Mouse (Mus musculus) kidney, embryonic 16.5 days (tissue): ENCODE measurements around the gene Alpl. TPM values are rescaled to one million over a fixed set of nuclear protein-coding genes. Genes with fewer than 3 reads are reported as not detected.

ENCODE experiments used
- ATAC-seq: fragments of 200-750 bp; cut with Nextera tagmentation; 2 replicates; pipeline ENCODE4 v1.8.0; 2017; ENCODE audit warnings: moderate TSS enrichment; ENCODE audit not compliant: low FRiP score, low TSS enrichment
- H3K27ac ChIP-seq: fragments of 300-500 bp; sonication (generic); 2 replicates; pipeline ENCODE4 v1.5.1; 2014; ENCODE audit warnings: low read length
- H3K27me3 ChIP-seq: fragments of 300-500 bp; sonication (generic); 2 replicates; pipeline ENCODE4 v1.6.1; 2014; ENCODE audit warnings: low read length, control low read depth, mixed read lengths; ENCODE audit not compliant: insufficient read depth
- H3K36me3 ChIP-seq: fragments of 300-500 bp; sonication (generic); 2 replicates; pipeline ENCODE4 v1.6.1; 2014; ENCODE audit warnings: low read length, control low read depth, mixed read lengths; ENCODE audit not compliant: insufficient read depth
- H3K4me1 ChIP-seq: fragments of 300-500 bp; sonication (generic); 2 replicates; pipeline ENCODE4 v1.6.1; 2014; ENCODE audit warnings: low read length, control low read depth, mixed read lengths; ENCODE audit not compliant: insufficient read depth
- H3K4me2 ChIP-seq: fragments of 300-500 bp; sonication (generic); replicated peaks from 2 replicates; pipeline ENCODE4 v1.6.1; 2014; ENCODE audit warnings: low read depth, low read length
- H3K4me3 ChIP-seq: fragments of 300-500 bp; sonication (generic); 2 replicates; pipeline ENCODE4 v1.5.1; 2014; ENCODE audit warnings: mild to moderate bottlenecking, low read length
- H3K9ac ChIP-seq: fragments of 300-500 bp; sonication (generic); replicated peaks from 2 replicates; pipeline ENCODE4 v1.6.1; 2014; ENCODE audit warnings: low read length
- H3K9me3 ChIP-seq: fragments of 300-500 bp; sonication (generic); 2 replicates; pipeline ENCODE4 v1.6.1; 2016; ENCODE audit warnings: low read length, control low read depth
- WGBS: fragments of 180-500 bp; shearing (Covaris S2); extraction: QIAGEN DNeasy Blood & Tissue Kit; methylation state at CpG from one replicate; pipeline ENCODE4 v1.1.7; 2014; 5-methylcytosine and 5-hydroxymethylcytosine counted together
- polyA plus RNA-seq: library from polyadenylated mRNA; unstranded; fragments of >200 nt; fragmentation: Nextera tagmentation; extraction: Ambion mirVana; gene quantifications from 2 replicates; pipeline ENCODE4 v1.2.1, GENCODE M21; 2015

The Alpl gene
- polyA plus RNA-seq, 1 experiment from 2014 or later = 19.2 TPM

- WGBS = 53% methylated on average over 7 of the region's 7 CpGs
- H3K4me3 ChIP-seq = no peak overlapping the region
- H3K36me3 ChIP-seq = no peaks in the 10 kb centered on the region
- ATAC-seq = 0 out of 2 replicates have a peak, but pooled peaks have one; percentile 40
- H3K27me3 ChIP-seq = no peaks in the 10 kb centered on the region; the same call in 1 of the 2 replicates
- no peak overlapping the region for H3K27ac ChIP-seq
- H3K9me3 ChIP-seq = no peaks in the 10 kb centered on the region
- no peak overlapping the region for H3K4me2 ChIP-seq
- peaks cover 11% of the 10 kb centered on the region; the same call in 1 of the 2 replicates for H3K4me1 ChIP-seq
- peak overlapping the region; percentile 23; the same call in 1 of the 2 replicates for H3K9ac ChIP-seq
These were observed 30.6 kb downstream of the Alpl start for GRCm38 (mm10) chr4:137765554-137765971.

DNA sequence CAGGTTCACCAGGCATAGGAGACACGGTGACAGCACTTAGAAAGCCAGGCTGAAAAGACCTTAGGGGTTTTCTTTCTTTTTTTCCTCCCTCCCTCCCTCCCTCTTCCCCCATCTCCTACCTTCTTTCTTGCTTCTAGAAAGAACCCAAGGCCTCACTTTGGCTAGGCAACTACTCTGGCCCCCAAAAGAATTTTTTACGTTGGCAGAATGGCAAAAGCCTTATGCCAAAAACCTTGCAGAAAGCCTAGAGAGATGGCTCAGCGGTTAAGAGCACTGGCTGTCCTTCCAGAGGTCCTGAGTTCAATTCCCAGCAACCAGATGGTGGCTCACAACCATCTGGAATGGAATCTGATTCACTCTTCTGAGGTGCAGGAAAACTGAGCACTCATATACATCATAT lies 31.6 kb downstream of the Alpl start:
- whole genome bisulfite sequencing = 66% methylated on average over 3 of the region's 3 CpGs
- no peak for ATAC-seq
- no peaks in the 10 kb centered on the region; the same call in 1 of the 2 replicates for H3K27me3 ChIP-seq

GRCm38 (mm10) chr4:137763920-137764495 lies 32.2 kb downstream of the Alpl start:
- no peak for ATAC-seq
- Histone ChIP-seq H3K4me3 (no peak overlapping the region), H3K27ac (no peak overlapping the region), H3K27me3 (no peaks in the 10 kb centered on the region; the same call in 1 of the 2 replicates), H3K4me1 (peaks cover 11% of the 10 kb centered on the region; the same call in 1 of the 2 replicates), H3K9ac (no peak overlapping the region), H3K4me2 (no peak overlapping the region), H3K36me3 (no peaks in the 10 kb centered on the region), H3K9me3 (no peaks in the 10 kb centered on the region)
- 48% methylated on average over 8 of the region's 8 CpGs for WGBS

More for the DNA sequence above, 31.6 kb downstream of the Alpl start:
- Histone ChIP-seq H3K4me3 (no peak overlapping the region), H3K4me1 (peaks cover 11% of the 10 kb centered on the region; the same call in 1 of the 2 replicates), H3K9me3 (no peaks in the 10 kb centered on the region), H3K4me2 (no peak overlapping the region), H3K27ac (no peak overlapping the region), H3K9ac (no peak overlapping the region), H3K36me3 (no peaks in the 10 kb centered on the region)

GRCm38 (mm10) chr4:137762886-137763285 lies 33.3 kb downstream of the Alpl start:
- Histone ChIP-seq H3K4me3 (no peak overlapping the region), H3K27ac (no peak overlapping the region), H3K4me1 (peaks cover 11% of the 10 kb centered on the region; the same call in 1 of the 2 replicates), H3K9me3 (no peaks in the 10 kb centered on the region), H3K27me3 (no peaks in the 10 kb centered on the region), H3K9ac (no peak overlapping the region), H3K4me2 (no peak overlapping the region), H3K36me3 (no peaks in the 10 kb centered on the region)
- WGBS = 82% methylated on average over 9 of the region's 9 CpGs
- ATAC-seq = no peak

- H3K27ac ChIP-seq = no peak overlapping the region; the same call in 1 of the 2 replicates
- no peaks in the 10 kb centered on the region for H3K27me3 ChIP-seq
- peaks cover 24% of the 10 kb centered on the region for H3K4me1 ChIP-seq
- H3K36me3 ChIP-seq = no peaks in the 10 kb centered on the region
- ATAC-seq = no peak
- no peak overlapping the region for H3K4me2 ChIP-seq
- WGBS = 39% methylated on average over 2 of the region's 2 CpGs
- no peaks in the 10 kb centered on the region for H3K9me3 ChIP-seq
- no peak overlapping the region for H3K9ac ChIP-seq
- H3K4me3 ChIP-seq = no peak overlapping the region
These were observed 41.7 kb downstream of the Alpl start for GRCm38 (mm10) chr4:137754446-137754845.

GRCm38 (mm10) chr4:137753199-137753598 lies 43.0 kb downstream of the Alpl start:
- Histone ChIP-seq H3K9ac (no peak overlapping the region), H3K27me3 (no peaks in the 10 kb centered on the region), H3K36me3 (no peaks in the 10 kb centered on the region), H3K4me1 (peaks cover 24% of the 10 kb centered on the region), H3K4me2 (no peak overlapping the region), H3K9me3 (no peaks in the 10 kb centered on the region), H3K27ac (no peak overlapping the region), H3K4me3 (no peak overlapping the region)
- WGBS = 78% methylated on average over 5 of the region's 7 CpGs
- ATAC-seq = no peak

DNA sequence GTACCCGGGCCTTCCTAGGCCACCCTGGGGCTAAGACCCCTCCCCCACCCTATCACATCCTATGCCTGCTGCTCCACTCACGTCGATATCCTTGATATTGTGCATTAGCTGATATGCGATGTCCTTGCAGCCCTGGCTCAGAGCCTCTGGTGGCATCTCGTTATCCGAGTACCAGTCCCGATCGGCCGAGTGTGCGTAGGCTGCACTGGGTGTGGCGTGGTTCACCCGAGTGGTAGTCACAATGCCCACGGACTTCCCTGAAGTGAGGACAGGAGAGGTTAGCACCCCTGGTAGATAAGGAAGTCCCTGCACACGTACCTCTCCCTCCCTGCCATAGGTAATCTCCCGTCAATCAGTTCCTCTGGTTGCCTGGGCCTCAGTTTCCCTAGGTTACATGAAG lies 43.7 kb downstream of the Alpl start:
- H3K36me3 ChIP-seq = no peaks in the 10 kb centered on the region
- 83% methylated on average over 15 of the region's 15 CpGs for WGBS
- H3K4me3 ChIP-seq = no peak overlapping the region
- peaks cover 24% of the 10 kb centered on the region for H3K4me1 ChIP-seq
- no peak overlapping the region for H3K9ac ChIP-seq
- H3K27me3 ChIP-seq = no peaks in the 10 kb centered on the region
- ATAC-seq = no peak
- no peaks in the 10 kb centered on the region for H3K9me3 ChIP-seq
- no peak overlapping the region for H3K4me2 ChIP-seq
- no peak overlapping the region for H3K27ac ChIP-seq

GRCm38 (mm10) chr4:137751717-137752116 lies 44.5 kb downstream of the Alpl start:
- Histone ChIP-seq H3K4me3 (no peak overlapping the region), H3K27me3 (no peaks in the 10 kb centered on the region), H3K36me3 (no peaks in the 10 kb centered on the region), H3K9me3 (no peaks in the 10 kb centered on the region), H3K4me1 (peaks cover 24% of the 10 kb centered on the region), H3K9ac (no peak overlapping the region), H3K4me2 (no peak overlapping the region), H3K27ac (no peak overlapping the region)
- WGBS = 38% methylated on average over 9 of the region's 9 CpGs
- ATAC-seq = no peak

DNA sequence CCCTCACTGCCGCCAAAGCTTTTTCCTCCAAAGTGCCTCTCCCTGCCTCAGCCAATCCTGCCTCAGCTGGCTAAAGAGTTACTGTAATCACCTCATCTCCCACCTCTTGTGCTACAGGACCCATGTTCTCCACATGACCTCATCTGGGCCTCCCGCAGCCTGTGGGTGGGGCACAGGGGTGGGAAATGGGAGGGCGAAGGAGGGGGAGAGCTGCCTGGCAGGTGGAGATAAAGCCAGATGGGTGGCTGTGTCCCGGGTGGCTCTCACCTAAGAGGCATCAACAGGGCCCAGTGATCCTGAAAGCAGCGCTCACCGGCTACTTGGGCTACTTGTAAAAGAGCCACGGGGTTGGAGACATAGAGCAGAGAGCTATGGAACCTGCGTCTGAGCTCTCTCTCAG lies 44.9 kb downstream of the Alpl start:
- Histone ChIP-seq H3K9me3 (no peaks in the 10 kb centered on the region), H3K27ac (no peak overlapping the region), H3K4me2 (no peak overlapping the region), H3K36me3 (no peaks in the 10 kb centered on the region), H3K4me3 (no peak overlapping the region), H3K4me1 (peaks cover 24% of the 10 kb centered on the region), H3K9ac (no peak overlapping the region), H3K27me3 (no peaks in the 10 kb centered on the region)
- peak; percentile 37 for ATAC-seq
- 53% methylated on average over 8 of the region's 8 CpGs for WGBS

- no peaks in the 10 kb centered on the region for H3K9me3 ChIP-seq
- no peaks in the 10 kb centered on the region for H3K36me3 ChIP-seq
- no peaks in the 10 kb centered on the region for H3K27me3 ChIP-seq
- peaks cover 24% of the 10 kb centered on the region for H3K4me1 ChIP-seq
- no peak overlapping the region for H3K4me3 ChIP-seq
- no peak for ATAC-seq
- no peak overlapping the region for H3K9ac ChIP-seq
- 60% methylated on average over 9 of the region's 9 CpGs for WGBS
- H3K4me2 ChIP-seq = no peak overlapping the region
- H3K27ac ChIP-seq = no peak overlapping the region
These were observed 46.1 kb downstream of the Alpl start for GRCm38 (mm10) chr4:137750121-137750520.
